Mouse (Mus musculus) hindbrain, embryonic 12.5 days (tissue): ENCODE results near the gene Rere. TPM values are rescaled to one million over a fixed set of nuclear protein-coding genes. Genes with fewer than 3 reads are reported as not detected.
"Not testable (repeated sequence)": the region's sequence is repeated elsewhere in the genome, so short reads cannot be mapped to it uniquely, and the experiment has no call there.

Experiments used
- ATAC-seq: fragments of 200-750 bp; cut with Nextera tagmentation; 2 replicates; pipeline ENCODE4 v1.8.0; 2017; ENCODE audit warnings: moderate TSS enrichment; ENCODE audit not compliant: low FRiP score
- H3K27ac ChIP-seq: fragments of 300-500 bp; sonication (generic); 2 replicates; pipeline ENCODE4 v1.5.1; 2016; ENCODE audit warnings: mild to moderate bottlenecking
- H3K27me3 ChIP-seq: fragments of 300-500 bp; sonication (generic); 2 replicates; pipeline ENCODE4 v1.6.1; 2016; ENCODE audit warnings: mild to moderate bottlenecking
- H3K36me3 ChIP-seq: fragments of 300-500 bp; sonication (generic); 2 replicates; pipeline ENCODE4 v1.6.1; 2016; ENCODE audit warnings: mild to moderate bottlenecking
- H3K4me1 ChIP-seq: fragments of 300-500 bp; sonication (generic); 2 replicates; pipeline ENCODE4 v1.6.1; 2016
- H3K4me2 ChIP-seq: fragments of 300-500 bp; sonication (generic); replicated peaks from 2 replicates; pipeline ENCODE4 v1.6.1; 2016; ENCODE audit warnings: mild to moderate bottlenecking
- H3K4me3 ChIP-seq: fragments of 300-500 bp; sonication (generic); 2 replicates; pipeline ENCODE4 v1.5.1; 2016; ENCODE audit warnings: mild to moderate bottlenecking
- H3K9ac ChIP-seq: fragments of 300-500 bp; sonication (generic); 2 replicates; pipeline ENCODE4 v1.6.1; 2016; ENCODE audit warnings: mild to moderate bottlenecking, moderate library complexity
- H3K9me3 ChIP-seq: fragments of 300-500 bp; sonication (generic); replicated peaks from 2 replicates; pipeline ENCODE4 v1.6.1; 2016; ENCODE audit warnings: mild to moderate bottlenecking
- WGBS: fragments of 180-500 bp; shearing (Covaris S2); methylation state at CpG from one replicate; pipeline ENCODE4 v1.1.7; 2016; 5-methylcytosine and 5-hydroxymethylcytosine counted together
- polyA plus RNA-seq: library from polyadenylated mRNA; unstranded; fragments of >200 nt; fragmentation: Nextera tagmentation; extraction: Ambion mirVana; gene quantifications from 2 replicates; pipeline ENCODE4 v1.2.1, GENCODE M21; 2016

Gene Rere
- polyA plus RNA-seq, 1 experiment from 2014 or later, result 60.5 TPM

DNA sequence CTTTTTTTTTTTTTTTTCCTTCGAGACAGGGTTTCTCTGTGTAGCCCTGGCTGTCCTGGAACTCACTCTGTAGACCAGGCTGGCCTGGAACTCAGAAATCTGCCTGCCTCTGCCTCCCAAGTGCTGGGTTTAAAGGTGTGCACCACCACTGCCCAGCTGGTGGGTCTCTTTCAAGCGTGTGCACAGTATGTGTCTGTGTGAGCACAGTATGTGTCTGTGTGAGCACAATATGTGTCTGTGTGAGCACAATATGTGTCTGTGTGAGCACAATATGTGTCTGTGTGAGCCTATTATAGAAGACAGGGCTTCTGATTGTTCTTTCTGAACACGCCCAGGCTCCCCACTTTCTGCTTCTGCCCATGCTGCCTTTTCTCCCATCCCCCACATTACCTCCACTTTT is 275.8 kb downstream of the Rere start:
- H3K36me3 ChIP-seq, H3K4me3 ChIP-seq, H3K9me3 ChIP-seq, H3K9ac ChIP-seq, H3K4me2 ChIP-seq, H3K27me3 ChIP-seq: not testable (repeated sequence)
- peak; percentile 56 for ATAC-seq
- peak overlapping the region; percentile 94 for H3K27ac ChIP-seq
- peaks cover 27% of the 10 kb centered on the region for H3K4me1 ChIP-seq
- WGBS, result 57% methylated on average over 3 of the region's 3 CpGs

DNA sequence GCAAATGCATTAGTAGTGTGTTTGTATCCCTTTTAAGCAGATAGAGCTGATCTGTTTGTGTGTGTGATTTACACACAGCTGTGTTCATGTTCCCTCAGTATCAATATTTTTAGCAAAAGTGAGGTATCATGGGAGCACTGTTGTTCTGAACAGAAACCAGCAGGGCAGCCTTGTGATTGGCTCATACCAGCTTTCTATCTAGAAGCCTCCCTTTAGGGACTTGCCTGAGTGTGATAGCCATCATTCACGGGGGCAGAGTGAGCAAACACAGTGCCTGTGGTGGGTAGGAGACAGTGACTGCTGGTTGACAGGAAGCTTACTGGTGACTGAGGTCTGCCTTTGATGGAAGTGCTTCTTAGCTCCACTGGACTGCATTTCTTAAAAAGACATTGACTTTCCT is 276.5 kb downstream of the Rere start:
- WGBS, result 45% methylated on average over 1 of the region's 1 CpGs
- Histone ChIP-seq H3K9me3 (no peaks in the 10 kb centered on the region), H3K9ac (no peak overlapping the region), H3K27ac (peak overlapping the region; percentile 94), H3K36me3 (0 out of 2 replicates have a peak, but pooled peaks cover 6% of the 10 kb centered on the region), H3K4me2 (no peak overlapping the region), H3K4me3 (no peak overlapping the region), H3K27me3 (no peaks in the 10 kb centered on the region), H3K4me1 (peaks cover 31% of the 10 kb centered on the region)
- no peak for ATAC-seq

DNA sequence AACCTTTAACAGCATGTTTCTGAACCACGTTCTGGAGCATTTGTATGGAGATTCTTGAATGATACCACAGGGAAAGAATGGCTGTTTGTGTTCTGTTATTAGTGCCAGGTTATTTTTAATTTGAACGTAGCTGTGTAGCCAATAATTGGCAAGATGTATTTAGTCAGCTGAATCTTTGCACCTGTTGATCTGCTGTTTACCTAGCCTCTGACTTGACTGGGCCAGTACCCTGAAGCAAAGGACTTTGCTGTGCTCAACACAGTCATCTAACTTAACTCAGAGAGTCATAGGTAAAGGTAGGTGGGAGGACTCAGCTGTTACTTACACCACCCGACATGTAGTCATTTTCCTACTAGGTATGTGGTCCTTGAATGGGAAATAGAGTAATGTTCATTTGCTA is 278.1 kb downstream of the Rere start:
- ATAC-seq, result no peak
- H3K4me1 ChIP-seq, result peaks cover 42% of the 10 kb centered on the region
- H3K4me3 ChIP-seq, result no peak overlapping the region
- no peak overlapping the region for H3K4me2 ChIP-seq
- H3K27me3 ChIP-seq, result no peaks in the 10 kb centered on the region
- 0 out of 2 replicates have a peak, but pooled peaks cover 6% of the 10 kb centered on the region for H3K36me3 ChIP-seq
- H3K27ac ChIP-seq, result no peak overlapping the region
- H3K9me3 ChIP-seq, result no peaks in the 10 kb centered on the region
- 90% methylated on average over 3 of the region's 3 CpGs for WGBS
- H3K9ac ChIP-seq, result no peak overlapping the region

DNA sequence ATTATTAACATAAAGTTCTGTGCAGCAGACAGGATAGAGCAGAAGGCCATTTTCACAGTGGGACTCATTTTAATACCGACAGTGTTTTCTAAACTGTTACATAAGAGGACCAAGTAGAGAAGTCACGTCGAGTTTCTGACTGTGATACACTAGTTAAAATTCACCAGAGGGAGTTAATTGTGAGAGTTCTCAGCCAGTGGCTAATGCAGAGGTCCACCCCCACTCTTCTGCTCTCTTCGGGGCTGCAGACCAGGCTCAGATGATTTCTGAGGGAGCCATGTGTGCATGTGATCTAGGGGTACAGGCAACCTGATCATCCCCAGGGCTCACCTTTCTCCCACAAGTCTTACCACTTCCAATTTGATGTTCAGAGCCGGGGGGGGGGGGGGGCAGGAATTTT is 281.8 kb downstream of the Rere start:
- peak overlapping the region; percentile 57; the same call in 1 of the 2 replicates for H3K27ac ChIP-seq
- no peak overlapping the region for H3K4me2 ChIP-seq
- no peak for ATAC-seq
- H3K4me3 ChIP-seq, result no peak overlapping the region
- WGBS, result 41% methylated on average over 5 of the region's 5 CpGs
- H3K27me3 ChIP-seq, result no peaks in the 10 kb centered on the region
- H3K9me3 ChIP-seq, result no peaks in the 10 kb centered on the region
- peak overlapping the region; percentile 18; the same call in 1 of the 2 replicates for H3K9ac ChIP-seq
- H3K4me1 ChIP-seq, result peaks cover 24% of the 10 kb centered on the region
- 0 out of 2 replicates have a peak, but pooled peaks cover 6% of the 10 kb centered on the region for H3K36me3 ChIP-seq

DNA sequence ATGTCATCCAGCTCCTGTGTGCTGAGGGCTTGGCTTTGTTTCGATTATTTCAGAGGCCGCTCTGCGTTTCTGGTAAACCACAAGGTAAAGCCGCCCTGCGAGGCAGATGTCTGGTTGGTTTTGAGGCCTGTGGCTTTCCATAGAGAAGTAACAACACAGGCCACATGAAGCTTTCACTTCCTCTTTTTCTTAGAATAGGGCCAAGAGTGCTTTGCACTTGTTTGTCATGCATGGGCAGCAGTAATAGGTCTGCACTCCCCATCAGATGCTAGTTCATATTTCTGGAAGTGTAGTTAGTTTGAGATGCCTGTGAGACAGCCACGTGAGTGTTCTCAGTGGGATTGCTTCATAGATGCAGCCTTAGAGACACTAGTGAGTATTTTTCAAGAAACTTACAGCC is 284.7 kb downstream of the Rere start:
- no peaks in the 10 kb centered on the region for H3K9me3 ChIP-seq
- H3K27ac ChIP-seq, result peak overlapping the region; percentile 52
- H3K27me3 ChIP-seq, result no peaks in the 10 kb centered on the region
- no peak overlapping the region for H3K4me3 ChIP-seq
- H3K4me2 ChIP-seq, result no peak overlapping the region
- 0 out of 2 replicates have a peak, but pooled peaks cover 5% of the 10 kb centered on the region for H3K36me3 ChIP-seq
- H3K4me1 ChIP-seq, result peaks cover 46% of the 10 kb centered on the region
- 87% methylated on average over 6 of the region's 6 CpGs for WGBS
- no peak overlapping the region for H3K9ac ChIP-seq
- ATAC-seq, result no peak

DNA sequence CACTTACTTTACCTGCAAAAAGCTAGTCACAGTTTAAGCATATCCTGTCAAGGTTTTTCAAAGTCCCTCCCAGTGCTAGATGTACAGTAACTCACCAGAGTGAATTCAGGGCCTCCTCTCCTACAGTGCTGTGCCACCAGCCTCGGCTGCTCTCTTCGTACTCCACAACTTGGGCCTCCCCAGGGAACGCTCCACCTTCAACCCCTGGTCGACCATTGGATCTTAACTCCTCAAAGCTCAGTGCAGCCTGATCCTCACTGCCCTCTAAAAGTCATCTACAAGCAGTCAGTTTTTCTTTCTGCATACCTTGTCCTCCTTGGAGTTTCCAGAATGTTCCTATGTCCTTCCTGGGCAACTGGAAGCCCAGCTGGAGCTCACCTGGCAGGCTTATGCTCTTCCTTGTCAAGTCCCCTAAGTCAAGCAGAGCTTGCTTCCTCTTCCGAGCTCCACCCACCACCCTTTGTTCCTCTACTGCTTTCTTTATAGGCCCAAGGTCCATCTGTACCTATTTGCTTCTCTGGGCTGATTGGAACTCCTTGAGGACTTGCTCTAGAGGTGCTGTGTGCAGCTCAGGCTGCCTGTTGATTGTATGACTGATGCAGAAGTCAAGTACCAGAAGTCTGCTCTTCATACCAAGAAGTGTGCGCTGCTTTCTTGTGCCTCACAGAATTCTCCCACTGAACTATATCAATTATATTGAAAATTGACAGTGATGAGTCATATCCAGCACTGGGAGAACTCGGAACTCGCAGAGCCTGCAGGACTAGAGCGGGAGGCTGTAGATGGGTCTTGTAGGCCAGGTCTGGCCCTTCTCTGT is 287.1 kb downstream of the Rere start:
- H3K4me1 ChIP-seq, result peaks cover 40% of the 10 kb centered on the region

DNA sequence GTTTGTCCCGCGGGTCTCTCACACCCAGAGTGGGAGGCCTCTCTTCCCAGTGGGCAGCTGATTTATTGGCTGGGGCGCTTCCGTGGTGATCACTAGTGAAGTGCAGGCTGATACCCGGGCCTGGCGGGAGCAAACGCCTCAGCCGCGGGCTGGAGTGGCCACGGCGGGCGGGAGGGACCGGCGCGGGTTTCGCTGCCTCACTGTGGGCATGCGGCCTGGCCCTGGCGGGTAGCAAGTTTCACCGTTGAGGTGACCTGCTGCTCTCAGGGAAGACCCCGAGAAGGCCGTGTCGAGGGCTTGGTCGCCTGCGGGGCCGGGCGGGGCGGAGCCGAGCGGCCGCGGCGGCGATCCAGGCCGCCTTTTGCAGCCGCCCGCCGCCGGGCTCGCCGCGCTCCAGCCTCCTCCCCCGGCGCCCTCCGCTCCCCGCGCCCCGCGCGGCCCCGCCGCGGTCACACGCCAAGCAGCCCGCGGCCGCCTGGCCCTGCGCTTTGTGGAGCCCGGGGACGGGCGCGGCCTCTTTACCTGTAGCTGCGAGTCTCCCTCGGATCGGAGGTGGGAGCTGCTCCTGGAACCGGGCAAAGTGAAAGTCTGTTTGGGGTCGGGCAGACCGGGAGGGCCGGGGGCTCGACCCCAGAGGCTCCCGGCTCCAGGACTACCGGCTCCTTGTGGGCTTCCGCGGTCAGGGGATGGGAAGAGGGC is 287.8 kb downstream of the Rere start:
- Histone ChIP-seq H3K4me1 (peaks cover 35% of the 10 kb centered on the region), H3K4me2 (peak overlapping the region; percentile 75), H3K9ac (peak overlapping the region; percentile 89), H3K27me3 (no peaks in the 10 kb centered on the region), H3K9me3 (no peaks in the 10 kb centered on the region), H3K27ac (peak overlapping the region; percentile 88), H3K4me3 (peak overlapping the region; percentile 68), H3K36me3 (peaks cover 7% of the 10 kb centered on the region; the same call in 1 of the 2 replicates)
- ATAC-seq, result peak; percentile 93
- WGBS, result under 1% methylated on average over 71 of the region's 73 CpGs

More for the DNA sequence above, 287.1 kb downstream of the Rere start:
- peak overlapping the region; percentile 68 for H3K4me3 ChIP-seq
- 33% methylated on average over 9 of the region's 9 CpGs for WGBS
- peak overlapping the region; percentile 75 for H3K4me2 ChIP-seq
- H3K27ac ChIP-seq, result peak overlapping the region; percentile 88
- peaks cover 7% of the 10 kb centered on the region; the same call in 1 of the 2 replicates for H3K36me3 ChIP-seq
- H3K9ac ChIP-seq, result peak overlapping the region; percentile 89
- H3K27me3 ChIP-seq, result no peaks in the 10 kb centered on the region
- no peaks in the 10 kb centered on the region for H3K9me3 ChIP-seq
- ATAC-seq, result no peak

DNA sequence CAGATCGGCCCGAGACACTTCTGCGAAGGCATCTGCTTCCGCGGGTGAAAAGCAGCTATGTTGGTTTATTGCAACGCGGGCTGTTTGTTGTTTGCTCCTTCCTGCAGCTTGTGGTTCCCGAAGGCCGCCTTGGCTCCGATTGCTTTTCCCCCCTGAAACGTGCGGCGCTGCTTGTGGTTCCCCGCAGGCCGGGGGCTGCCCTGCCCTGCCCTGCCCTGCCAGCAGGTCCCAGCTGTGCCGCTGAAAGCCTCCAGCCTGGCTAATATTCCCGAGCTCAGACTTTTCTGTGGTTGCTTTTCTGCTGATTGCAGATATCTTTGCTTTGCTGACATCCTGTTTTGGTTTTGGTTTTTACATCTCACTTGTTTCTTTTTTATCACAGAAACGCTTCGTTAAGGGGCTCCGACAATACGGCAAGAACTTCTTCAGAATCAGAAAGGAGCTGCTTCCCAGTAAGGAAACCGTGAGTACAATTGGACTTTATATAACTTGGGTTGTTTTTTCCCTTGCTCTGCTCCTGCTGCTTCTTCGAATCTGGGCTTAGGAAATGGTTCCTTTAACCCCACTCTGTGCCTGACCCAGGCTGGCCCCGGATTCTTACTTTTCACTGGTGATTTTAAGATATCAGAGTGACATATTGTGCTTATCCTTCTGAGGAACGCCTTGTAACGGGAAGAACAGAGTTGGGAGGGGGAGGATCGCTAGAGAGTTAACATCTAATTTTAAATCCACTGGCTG is 288.6 kb downstream of the Rere start:
- H3K27ac ChIP-seq, result peak overlapping the region; percentile 88
- peak overlapping the region; percentile 75 for H3K4me2 ChIP-seq
- H3K4me1 ChIP-seq, result peaks cover 35% of the 10 kb centered on the region
- no peaks in the 10 kb centered on the region for H3K9me3 ChIP-seq
- 3% methylated on average over 27 of the region's 27 CpGs for WGBS
- H3K4me3 ChIP-seq, result peak overlapping the region; percentile 68
- no peaks in the 10 kb centered on the region for H3K27me3 ChIP-seq
- ATAC-seq, result peak; percentile 48; the same call in 1 of the 2 replicates
- H3K36me3 ChIP-seq, result peaks cover 7% of the 10 kb centered on the region; the same call in 1 of the 2 replicates
- peak overlapping the region; percentile 89 for H3K9ac ChIP-seq

DNA sequence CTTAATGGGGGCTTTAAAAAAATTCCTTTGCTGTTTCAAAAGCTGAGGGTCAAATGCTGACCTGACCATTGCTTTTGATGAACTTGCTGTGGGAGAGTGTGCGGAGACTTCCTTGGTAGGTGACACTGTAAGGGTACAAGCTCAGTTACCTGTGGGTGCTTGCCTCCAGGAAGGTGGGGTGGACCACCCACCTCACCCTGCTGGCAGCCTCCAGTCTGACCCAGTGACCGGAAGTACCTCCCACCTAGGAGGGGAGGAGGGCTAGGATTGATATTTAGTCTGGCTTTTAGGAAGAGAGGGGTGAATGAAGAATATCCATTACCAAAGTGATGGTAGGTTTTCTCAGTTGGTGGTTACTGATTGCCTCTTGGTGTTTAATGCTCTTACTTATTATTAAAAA is 289.3 kb downstream of the Rere start:
- no peak for ATAC-seq
- Histone ChIP-seq H3K9me3 (no peaks in the 10 kb centered on the region), H3K27me3 (no peaks in the 10 kb centered on the region), H3K9ac (no peak overlapping the region), H3K4me1 (peaks cover 35% of the 10 kb centered on the region), H3K27ac (no peak overlapping the region), H3K36me3 (peaks cover 7% of the 10 kb centered on the region; the same call in 1 of the 2 replicates), H3K4me2 (peak overlapping the region; percentile 75), H3K4me3 (peak overlapping the region; percentile 68)
- 56% methylated on average over 2 of the region's 2 CpGs for WGBS

DNA sequence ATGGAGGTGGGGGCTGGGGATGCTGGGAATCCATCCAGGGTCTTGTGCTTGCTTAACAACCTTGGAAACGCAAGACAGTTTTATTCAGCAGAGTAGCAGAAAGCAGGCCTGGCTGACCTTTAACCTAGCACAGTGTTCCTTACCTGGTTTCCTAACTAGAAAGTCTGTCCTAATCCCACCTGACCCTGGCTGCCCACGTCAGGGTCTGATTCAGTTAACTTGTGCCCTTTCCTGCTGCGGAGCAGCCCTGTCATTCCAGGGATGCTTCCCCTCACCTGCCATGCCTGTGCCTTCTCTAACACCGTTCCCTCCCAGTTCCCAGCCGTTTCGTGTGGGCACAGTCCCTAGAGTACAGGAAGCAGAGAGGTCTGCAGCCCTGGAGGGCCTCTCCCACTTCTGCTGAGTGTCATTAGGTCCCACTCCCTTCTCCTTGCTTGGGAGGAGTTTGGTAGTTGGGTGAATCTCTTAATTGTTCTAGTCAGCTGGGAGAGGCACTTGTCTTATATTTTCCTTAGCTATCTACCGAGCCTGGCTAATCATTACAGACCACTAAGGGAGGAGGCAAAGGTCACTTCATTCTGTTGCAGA is 290.8 kb downstream of the Rere start:
- no peaks in the 10 kb centered on the region for H3K27me3 ChIP-seq

DNA sequence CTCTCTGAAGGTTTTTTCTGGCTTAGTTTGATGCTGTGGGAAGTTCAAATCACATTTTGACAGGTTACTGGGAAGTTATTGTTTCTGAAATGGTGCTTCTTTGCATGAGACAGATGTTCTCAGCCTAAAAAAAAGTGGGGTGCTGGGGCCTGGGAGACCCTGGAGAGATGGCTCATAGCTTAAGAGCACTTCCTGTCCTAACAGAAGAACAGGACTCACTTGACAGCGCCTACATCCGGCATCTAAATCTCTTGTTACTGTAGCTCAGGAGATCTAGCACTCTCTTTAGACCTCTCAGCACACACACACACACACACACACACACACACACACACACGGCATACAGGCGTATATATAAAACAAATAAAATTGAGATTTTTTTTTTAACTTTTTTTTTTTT is 291.5 kb downstream of the Rere start:
- no peak overlapping the region for H3K27ac ChIP-seq
- H3K9me3 ChIP-seq, result no peaks in the 10 kb centered on the region
- no peak overlapping the region for H3K9ac ChIP-seq
- no peak overlapping the region for H3K4me2 ChIP-seq
- H3K36me3 ChIP-seq, result peaks cover 7% of the 10 kb centered on the region; the same call in 1 of the 2 replicates
- 87% methylated on average over 4 of the region's 4 CpGs for WGBS
- no peak overlapping the region for H3K4me3 ChIP-seq
- H3K4me1 ChIP-seq, result peaks cover 30% of the 10 kb centered on the region
- no peak for ATAC-seq
- H3K27me3 ChIP-seq, result no peaks in the 10 kb centered on the region

More for the DNA sequence above, 290.8 kb downstream of the Rere start:
- Histone ChIP-seq H3K4me2 (no peak overlapping the region), H3K4me1 (peaks cover 35% of the 10 kb centered on the region), H3K4me3 (no peak overlapping the region), H3K9me3 (no peaks in the 10 kb centered on the region), H3K9ac (no peak overlapping the region), H3K36me3 (peaks cover 7% of the 10 kb centered on the region; the same call in 1 of the 2 replicates), H3K27ac (0 out of 2 replicates have a peak overlapping the region, but pooled peaks have one; percentile 2)
- ATAC-seq, result no peak
- 71% methylated on average over 7 of the region's 7 CpGs for WGBS
